Mouse (Mus musculus) MEL (cell line): Measurements from ENCODE around the gene Gm7694.

ENCODE experiments used
- POLR2A ChIP-seq, 2 experiments: IDR thresholded peaks; 2 replicates each; pipeline ENCODE4 v1.6.1; 2011 to 2012; ENCODE audit warnings: low read length in 2 of 2, mild to moderate bottlenecking in 2 of 2, control low read depth in 1 of 2, improper control_type of control experiment in 1 of 2, low read depth in 1 of 2, moderate library complexity in 1 of 2; ENCODE audit not compliant: control insufficient read depth in 1 of 2, insufficient read depth in 1 of 2, poor library complexity in 1 of 2
- TAL1 ChIP-seq: IDR thresholded peaks from 2 replicates; pipeline ENCODE4 v1.6.1; 2012; ENCODE audit warnings: mild to moderate bottlenecking, inconsistent platforms, low read length, moderate library complexity, mixed read lengths

GRCm38 (mm10) chr1:170273252-170273651 is 32.9 kb downstream of the Gm7694 start:
- no peak for TF ChIP-seq POLR2A (IDR thresholded peaks at IDR 0.05; ENCODE audit: control insufficient read depth in 1 of 2, insufficient read depth in 1 of 2, low read depth in 1 of 2, low read length in 2 of 2, poor library complexity in 1 of 2)
- TF ChIP-seq TAL1, result no peak
